Mouse (Mus musculus) midbrain, postnatal 0 days (tissue): Measurements from ENCODE around the gene Stradb. TPM values are rescaled to one million over a fixed set of nuclear protein-coding genes. Genes with fewer than 3 reads are reported as not detected.
A peak's percentile ranks its signal among the peaks of the same experiment; 100 is the strongest.

Experiments used
- ATAC-seq: fragments of 200-750 bp; cut with Nextera tagmentation; 2 replicates; pipeline ENCODE4 v1.8.0; 2017; ENCODE audit warnings: moderate number of reproducible peaks, mild to moderate bottlenecking, moderate TSS enrichment, moderate library complexity; ENCODE audit not compliant: low FRiP score
- DNase-seq: peaks from one replicate; pipeline ENCODE4 v3.0.0-alpha.2; 2015; ENCODE audit warnings: low spot score
- H3K27ac ChIP-seq: fragments of 300-500 bp; sonication (generic); 2 replicates; pipeline ENCODE4 v1.5.1; 2014; ENCODE audit warnings: low read depth, mild to moderate bottlenecking, low read length, mixed read lengths
- H3K27me3 ChIP-seq: fragments of 300-500 bp; sonication (generic); 2 replicates; pipeline ENCODE4 v1.6.1; 2014; ENCODE audit warnings: low read length, control low read depth, mixed read lengths; ENCODE audit not compliant: insufficient read depth
- H3K36me3 ChIP-seq: fragments of 300-500 bp; sonication (generic); 2 replicates; pipeline ENCODE4 v1.6.1; 2014; ENCODE audit warnings: low read length, control low read depth, mixed read lengths; ENCODE audit not compliant: insufficient read depth
- H3K4me1 ChIP-seq: fragments of 300-500 bp; sonication (generic); 2 replicates; pipeline ENCODE4 v1.6.1; 2014; ENCODE audit warnings: mild to moderate bottlenecking, control low read depth, antibody characterized with exemption, low read length, mixed read lengths; ENCODE audit not compliant: insufficient read depth
- H3K4me2 ChIP-seq: fragments of 300-500 bp; sonication (generic); 2 replicates; pipeline ENCODE4 v1.6.1; 2014; ENCODE audit warnings: low read depth, mild to moderate bottlenecking, low read length, mixed read lengths; ENCODE audit not compliant: poor library complexity, severe bottlenecking
- H3K4me3 ChIP-seq: fragments of 300-500 bp; sonication (generic); 2 replicates; pipeline ENCODE4 v1.5.1; 2014; ENCODE audit warnings: low read depth, mild to moderate bottlenecking, low read length, moderate library complexity
- H3K9ac ChIP-seq: fragments of 300-500 bp; sonication (generic); replicated peaks from 2 replicates; pipeline ENCODE4 v1.6.1; 2014; ENCODE audit warnings: mild to moderate bottlenecking, low read length, moderate library complexity, mixed read lengths; ENCODE audit not compliant: poor library complexity, severe bottlenecking
- H3K9me3 ChIP-seq: fragments of 300-500 bp; sonication (generic); 2 replicates; pipeline ENCODE4 v1.6.1; 2016; ENCODE audit warnings: low read length, control low read depth
- CTCF ChIP-seq: IDR thresholded peaks from 2 replicates; pipeline ENCODE4 v1.5.1; 2016; ENCODE audit warnings: antibody characterized with exemption, mild to moderate bottlenecking
- WGBS: fragments of 180-500 bp; shearing (Covaris S2); extraction: QIAGEN DNeasy Blood & Tissue Kit; methylation state at CpG from one replicate; pipeline ENCODE4 v1.1.7; 2014; 5-methylcytosine and 5-hydroxymethylcytosine counted together
- polyA plus RNA-seq: library from polyadenylated mRNA; unstranded; fragments of >200 nt; fragmentation: Nextera tagmentation; extraction: Ambion mirVana; gene quantifications from 2 replicates; pipeline ENCODE4 v1.2.1, GENCODE M21; 2015
- total RNA-seq: library from RNA; depleted of rRNA; stranded (reverse); fragments of >200 nt; gene quantifications from 2 replicates; pipeline ENCODE4 v1.2.3, GENCODE M21; 2014; rRNA removed

Stradb gene
- 53.3 and 53.9 TPM in 2 replicates for total RNA-seq
- polyA plus RNA-seq = 108 and 115 TPM in 2 replicates

DNA sequence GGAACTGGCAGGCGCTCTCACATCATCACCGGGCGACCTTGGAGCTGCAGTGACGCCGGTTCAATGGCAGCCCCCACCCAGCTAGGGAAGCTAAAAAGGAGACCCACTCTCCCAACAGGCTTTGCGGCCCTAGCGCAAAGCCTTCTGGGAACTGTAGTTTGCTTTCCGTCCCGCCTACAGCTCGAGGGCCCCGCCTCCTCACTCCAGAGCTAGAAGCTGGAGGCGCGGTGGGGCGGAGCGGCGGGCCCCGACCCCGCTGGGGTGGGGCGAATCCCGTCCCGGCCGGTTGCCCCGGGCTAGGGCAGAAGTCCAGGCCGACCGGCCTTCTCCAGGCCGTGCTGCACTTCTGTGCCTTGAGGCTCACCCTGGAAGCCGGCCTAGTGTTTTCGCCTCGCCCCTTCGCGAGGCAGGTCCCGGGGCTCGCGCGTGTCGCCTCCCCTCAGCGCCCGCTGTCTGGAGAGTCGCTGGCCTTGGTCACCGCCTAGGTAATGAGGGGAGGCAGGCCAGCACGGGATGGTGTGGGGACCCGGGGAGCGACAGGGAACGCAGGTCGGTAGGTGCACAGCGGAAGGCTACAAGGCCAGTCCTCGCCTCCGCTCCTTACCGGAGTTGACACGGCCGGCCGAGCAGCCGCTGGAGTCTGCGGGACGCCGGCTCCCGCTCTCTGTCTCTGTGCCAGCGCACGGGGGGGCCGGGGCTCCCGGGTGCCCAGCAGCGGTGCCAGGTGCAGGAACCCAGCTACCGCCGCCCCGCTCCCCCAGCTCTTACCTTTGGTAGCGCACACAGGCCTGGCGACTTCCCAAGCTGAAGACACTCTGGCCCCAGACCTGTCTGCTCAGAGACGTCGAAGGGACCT, at the start of gene Stradb, which contains the start of gene Trak2:
TSS of gene Stradb (plus strand) at position 157 of the 856 bp plus-strand sequence.
TSS of gene Trak2 (minus strand) at position 65 of the 856 bp plus-strand sequence.
- Histone ChIP-seq H3K36me3 (peaks cover 5% of the 10 kb centered on the region; the same call in 1 of the 2 replicates), H3K27ac (peak within 1 kb of the TSS; percentile 83), H3K4me3 (peak within 1 kb of the TSS; percentile 94), H3K4me1 (peaks cover 11% of the 10 kb centered on the region; the same call in 1 of the 2 replicates), H3K9ac (peak within 1 kb of the TSS; percentile 92), H3K4me2 (peak within 1 kb of the TSS; percentile 68), H3K27me3 (no peaks in the 10 kb centered on the region), H3K9me3 (no peaks in the 10 kb centered on the region)
- peak; percentile 97 for ATAC-seq
- peak; percentile 99 for DNase-seq
- under 1% methylated on average over 63 of the region's 69 CpGs for WGBS
- TF ChIP-seq CTCF = no peak

DNA sequence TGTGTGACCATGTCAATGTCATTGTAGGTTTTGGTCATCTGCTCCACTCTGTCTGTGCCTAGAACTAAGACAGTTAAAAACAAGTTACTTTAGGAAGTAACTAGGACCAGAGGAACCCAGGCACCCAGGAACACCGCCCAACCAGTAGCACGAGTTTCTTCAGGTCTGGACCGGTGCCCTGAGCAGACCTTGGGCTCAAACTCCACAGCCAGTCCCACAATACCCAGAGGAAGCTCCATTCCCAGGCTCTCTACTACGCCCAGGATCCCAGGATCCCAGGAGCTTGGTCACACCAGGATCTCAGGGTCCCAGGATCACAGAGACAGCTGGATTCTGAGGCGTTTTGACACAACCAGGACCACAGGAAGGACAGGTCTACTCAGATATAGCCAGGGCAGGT, 46.7 kb upstream of the Stradb start:
- WGBS = 96% methylated on average over 5 of the region's 5 CpGs
- no peak for TF ChIP-seq CTCF
- ATAC-seq = no peak

DNA sequence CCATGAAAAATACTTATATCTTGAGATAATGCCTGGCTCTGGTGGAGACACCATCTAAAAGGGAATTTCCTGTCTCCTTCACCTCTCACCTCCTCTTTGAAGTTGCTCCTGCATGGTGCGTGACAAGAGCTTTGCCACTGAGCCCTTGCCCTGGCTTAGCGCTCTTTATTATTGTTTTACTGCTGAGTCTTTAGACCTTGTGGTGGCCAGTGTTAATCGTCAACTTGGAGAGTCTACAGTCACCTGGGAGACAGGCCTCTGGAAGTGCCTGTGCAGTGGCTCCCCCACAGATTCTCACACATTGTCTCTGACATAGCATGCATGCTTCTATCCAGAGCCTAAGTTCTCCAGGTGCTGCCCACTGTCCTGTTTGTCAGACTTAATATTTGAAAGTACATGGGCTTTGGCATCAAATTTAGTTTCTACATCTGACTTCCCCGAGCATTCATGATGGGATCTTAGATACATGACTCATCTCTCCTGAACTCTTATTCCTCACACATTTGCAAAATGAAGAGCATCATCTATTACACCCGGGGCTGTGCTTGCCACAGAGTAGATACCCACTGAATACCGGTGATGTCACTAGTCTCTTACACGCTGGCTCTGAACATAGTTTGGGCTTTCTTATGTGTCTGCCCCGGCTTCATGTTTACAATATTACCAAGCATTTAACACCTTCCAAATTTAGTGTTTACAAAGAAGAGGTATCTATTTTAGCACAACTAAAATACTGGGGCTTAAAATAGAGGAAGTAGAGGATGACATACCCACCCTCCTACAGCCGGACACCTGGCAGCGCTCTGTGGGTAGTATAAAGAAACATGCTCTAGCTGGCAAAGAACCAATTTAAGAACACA, 36.3 kb upstream of the Stradb start:
- Histone ChIP-seq H3K9ac (no peak overlapping the region), H3K4me2 (no peak overlapping the region), H3K36me3 (no peaks in the 10 kb centered on the region), H3K27me3 (no peaks in the 10 kb centered on the region), H3K4me3 (no peak overlapping the region), H3K4me1 (no peaks in the 10 kb centered on the region), H3K27ac (no peak overlapping the region), H3K9me3 (no peaks in the 10 kb centered on the region)
- no peak for ATAC-seq
- WGBS = 96% methylated on average over 10 of the region's 10 CpGs
- DNase-seq = no peak
- no peak for TF ChIP-seq CTCF

More for the DNA sequence above, 46.7 kb upstream of the Stradb start:
- H3K4me1 ChIP-seq = no peaks in the 10 kb centered on the region
- H3K27me3 ChIP-seq = no peaks in the 10 kb centered on the region
- H3K9ac ChIP-seq = no peak overlapping the region
- H3K27ac ChIP-seq = no peak overlapping the region
- H3K4me3 ChIP-seq = no peak overlapping the region
- H3K9me3 ChIP-seq = no peaks in the 10 kb centered on the region
- H3K4me2 ChIP-seq = no peak overlapping the region
- H3K36me3 ChIP-seq = peaks cover 9% of the 10 kb centered on the region
- no peak for DNase-seq

DNA sequence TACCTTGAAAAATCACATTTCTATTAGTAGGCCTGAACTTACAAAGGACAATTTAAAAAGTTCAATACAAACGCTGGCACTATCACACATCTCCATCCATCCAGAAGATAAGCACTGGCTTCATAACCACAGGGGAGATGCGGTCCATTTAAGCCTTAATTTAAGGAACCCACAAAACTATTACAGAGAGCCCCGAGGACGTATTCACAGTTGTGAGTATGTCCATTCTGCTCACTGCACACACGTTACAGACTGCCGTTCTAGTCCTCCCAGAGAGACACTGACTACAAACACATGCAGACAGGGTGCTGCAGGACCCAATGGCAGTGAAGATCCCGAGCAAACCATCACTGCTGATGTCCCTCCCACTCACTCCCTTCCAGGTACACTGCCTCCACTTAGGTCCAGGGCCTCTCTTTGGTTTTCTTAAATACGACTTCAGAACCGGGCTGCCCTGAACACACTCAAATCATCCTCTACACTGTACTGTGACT, 35.7 kb upstream of the Stradb start:
- Histone ChIP-seq H3K27me3 (no peaks in the 10 kb centered on the region), H3K4me1 (no peaks in the 10 kb centered on the region), H3K9ac (no peak overlapping the region), H3K4me2 (no peak overlapping the region), H3K9me3 (no peaks in the 10 kb centered on the region), H3K4me3 (no peak overlapping the region), H3K36me3 (no peaks in the 10 kb centered on the region), H3K27ac (no peak overlapping the region)
- ATAC-seq (no peak), DNase-seq (no peak)
- 93% methylated on average over 9 of the region's 9 CpGs for WGBS
- no peak for TF ChIP-seq CTCF

DNA sequence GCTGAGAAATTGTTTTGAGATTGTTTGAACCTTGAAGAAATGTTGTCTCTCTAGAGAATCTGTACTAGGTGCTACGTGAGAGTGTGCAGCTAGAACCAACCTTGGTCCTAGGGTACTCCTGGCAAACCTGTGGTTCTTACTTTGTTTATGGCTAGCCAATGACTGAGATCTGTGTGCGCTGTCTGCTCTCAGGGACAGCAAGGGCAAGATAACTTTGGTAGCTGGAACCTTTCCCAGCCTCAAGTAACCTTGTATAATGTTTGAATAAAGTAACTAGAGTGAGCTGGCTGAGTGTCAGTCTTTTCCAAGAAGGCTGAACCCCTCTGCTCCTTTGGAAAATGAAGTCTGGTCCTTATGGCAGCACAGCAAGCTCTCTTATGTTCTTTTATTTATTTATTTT, 27.8 kb upstream of the Stradb start:
- DNase-seq = no peak
- no peak overlapping the region for H3K4me2 ChIP-seq
- H3K27ac ChIP-seq = no peak overlapping the region

More for the DNA sequence above, 27.8 kb upstream of the Stradb start:
- ATAC-seq = no peak
- H3K4me1 ChIP-seq = no peaks in the 10 kb centered on the region
- no peaks in the 10 kb centered on the region for H3K27me3 ChIP-seq
- H3K9me3 ChIP-seq = no peaks in the 10 kb centered on the region
- 95% methylated on average over 2 of the region's 2 CpGs for WGBS
- peaks cover 8% of the 10 kb centered on the region for H3K36me3 ChIP-seq
- TF ChIP-seq CTCF = no peak
- H3K4me3 ChIP-seq = no peak overlapping the region
- H3K9ac ChIP-seq = no peak overlapping the region
